Mouse (Mus musculus): ENCODE data around the gene Tbl2.

DNA sequence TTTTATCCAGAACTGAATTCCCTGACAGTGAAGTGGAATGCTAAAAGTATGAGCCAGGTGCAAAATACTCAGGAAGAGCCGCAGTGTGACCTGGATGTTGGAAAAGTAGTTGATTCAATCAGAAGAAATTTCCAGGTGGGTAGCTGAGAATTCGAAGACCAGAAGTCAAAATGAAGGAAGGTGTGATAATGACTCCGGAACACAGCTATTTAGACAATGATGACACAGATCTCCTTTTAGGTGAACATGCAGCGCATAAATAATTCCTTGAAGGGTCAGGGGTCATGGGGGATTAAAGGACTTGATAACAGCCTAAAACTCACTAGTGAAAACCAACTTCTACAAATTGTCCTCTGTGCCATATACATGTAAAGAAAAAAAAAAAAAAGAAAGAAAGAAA is 18.0 kb downstream of the Tbl2 start:
- no peak for TF ChIP-seq CTCF (IDR thresholded peaks at IDR 0.05; ENCODE audit: control insufficient read depth, insufficient read depth, insufficient read length)
- no peak for TF ChIP-seq MAX (IDR thresholded peaks at IDR 0.05)
